Mouse (Mus musculus) megakaryocyte, embryonic 14.5 days (primary cell): ENCODE data around the gene Olfr652.

Source experiments
- FLI1 ChIP-seq: IDR thresholded peaks from 2 replicates; pipeline ENCODE4 v1.6.1; 2012; ENCODE audit warnings: low read length, inconsistent platforms, mixed read lengths
- GATA1 ChIP-seq: IDR thresholded peaks from 3 replicates; pipeline ENCODE4 v1.6.1; 2012; ENCODE audit warnings: mixed read lengths, low read length, inconsistent platforms, borderline replicate concordance

DNA sequence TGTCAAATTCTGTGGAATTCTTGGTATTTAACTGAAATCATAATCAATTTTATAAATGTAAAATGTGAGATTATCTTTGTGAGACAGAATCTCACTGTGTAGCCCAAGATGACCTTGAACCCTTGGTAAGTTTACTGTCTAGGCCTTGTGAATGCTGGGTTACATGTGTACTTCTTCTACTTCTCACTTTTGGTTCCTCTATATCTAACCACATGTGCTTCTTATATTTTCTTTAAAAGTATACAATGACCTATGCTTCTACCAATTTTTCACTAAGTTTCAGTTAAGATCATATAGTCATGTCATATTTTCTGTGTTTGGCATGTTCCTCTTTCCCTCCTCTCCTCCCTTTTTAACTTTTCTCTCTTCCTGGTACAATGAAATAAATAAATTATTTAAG lies 44.0 kb downstream of the Olfr652 start:
- TF ChIP-seq GATA1 (no peak), FLI1 (no peak)
